Mouse (Mus musculus) adrenal gland, postnatal 14 days (tissue): ENCODE measurements around the gene Dgke. TPM values are rescaled to one million over a fixed set of nuclear protein-coding genes. Genes with fewer than 3 reads are reported as not detected.
"Not testable (repeated sequence)": the region's sequence is repeated elsewhere in the genome, so short reads cannot be mapped to it uniquely, and the experiment has no call there.

Experiments used
- DNase-seq: peaks from one replicate; pipeline ENCODE4 v3.0.0; 2021; ENCODE audit warnings: mixed read lengths
- total RNA-seq: library from RNA; stranded (reverse); gene quantifications from 2 replicates; pipeline ENCODE4 v1.2.3, GENCODE M21; 2021

Gene Dgke
- total RNA-seq, 1 experiment from 2014 or later = 15.0 TPM

GRCm38 (mm10) chr11:89002621-89003020 lies 64.0 kb downstream of the Dgke start:
- DNase-seq = peak; percentile 32

- DNase-seq = no peak
Measured at GRCm38 (mm10) chr11:89002068-89002467, 64.6 kb downstream of the Dgke start.

GRCm38 (mm10) chr11:89001569-89001968 lies 65.1 kb downstream of the Dgke start:
- no peak for DNase-seq

DNA sequence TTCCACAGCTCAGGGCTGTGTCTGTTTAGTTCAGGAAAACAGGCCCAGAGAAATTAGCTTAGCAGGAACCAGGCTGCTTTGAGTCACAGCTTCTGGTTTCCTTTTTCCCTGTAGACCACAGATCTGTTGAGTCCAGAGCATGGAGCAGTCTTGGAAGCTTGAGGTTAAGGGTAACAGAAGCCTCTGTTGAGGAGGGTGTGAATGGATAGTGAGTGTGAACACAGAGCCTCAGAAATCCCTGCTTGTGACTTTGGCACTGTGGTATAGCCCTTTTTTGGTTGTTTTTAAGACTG lies 66.2 kb downstream of the Dgke start:
- peak; percentile 25 for DNase-seq

GRCm38 (mm10) chr11:88999723-89000526 lies 66.7 kb downstream of the Dgke start:
- DNase-seq = peak; percentile 43

GRCm38 (mm10) chr11:88998974-88999722 lies 67.5 kb downstream of the Dgke start, which contains the start of gene Trim25:
TSS of gene Trim25 (plus strand) at chr11:88999376.
- DNase-seq = peak; percentile 96

DNA sequence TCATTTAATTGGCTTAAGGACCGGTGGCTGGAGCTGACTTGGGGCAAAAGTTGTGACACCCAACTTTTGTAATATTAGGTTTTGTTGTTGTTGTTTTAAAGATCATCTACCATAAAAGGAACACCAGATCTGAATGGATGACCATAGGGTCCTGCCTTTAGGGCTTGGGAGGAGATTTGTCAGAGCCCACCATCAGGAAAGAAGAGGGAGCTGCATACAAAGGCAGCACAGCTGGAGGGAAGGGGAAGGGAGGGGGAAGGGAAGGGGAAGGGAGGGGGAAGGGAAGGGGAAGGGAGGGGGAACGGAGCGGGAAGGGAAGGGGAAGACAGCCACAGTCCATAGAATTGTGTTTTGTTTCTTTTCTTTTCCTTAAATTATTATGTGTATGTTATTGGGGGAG lies 68.2 kb downstream of the Dgke start:
- DNase-seq = no peak

DNA sequence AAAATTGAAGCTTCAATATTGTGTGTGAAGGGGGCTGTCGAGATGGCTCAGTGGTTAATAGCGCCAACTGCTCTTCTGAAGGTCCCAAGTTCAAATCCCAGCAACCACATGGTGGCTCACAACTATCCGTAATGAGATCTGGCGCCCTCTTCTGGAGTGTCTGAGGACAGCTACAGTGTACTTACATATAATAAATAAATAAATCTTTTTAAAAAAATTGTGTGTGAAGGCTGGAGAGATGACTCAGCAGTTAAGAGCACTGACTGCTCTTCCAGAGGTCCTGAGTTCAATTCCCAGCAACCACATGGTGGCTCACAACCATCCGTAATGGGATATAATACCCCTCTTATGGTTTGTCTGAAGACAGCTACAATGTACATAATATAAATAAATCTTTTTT lies 69.3 kb downstream of the Dgke start:
- DNase-seq = not testable (repeated sequence)

DNA sequence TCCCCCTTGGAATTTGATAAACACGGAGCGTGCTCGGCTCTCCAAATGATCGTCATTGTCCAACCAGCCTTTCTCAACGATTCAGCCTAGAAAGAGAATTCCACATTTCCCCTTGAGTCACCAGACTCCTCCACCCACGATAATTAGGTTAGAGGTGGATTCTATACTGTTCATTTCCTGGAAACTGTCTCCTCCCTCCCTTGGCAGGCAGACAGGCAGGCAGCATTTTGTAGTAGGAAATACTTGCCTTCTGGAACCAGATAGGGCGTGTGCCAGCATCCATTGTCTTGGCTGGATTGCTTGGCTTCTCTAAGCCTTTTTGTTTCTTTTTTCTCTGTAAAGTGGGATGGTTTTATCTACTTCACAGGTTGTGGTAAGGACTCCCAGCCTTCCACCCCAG lies 70.2 kb downstream of the Dgke start:
- no peak for DNase-seq

GRCm38 (mm10) chr11:88995616-88996015 lies 71.0 kb downstream of the Dgke start:
- no peak for DNase-seq

GRCm38 (mm10) chr11:88994492-88994891 lies 72.2 kb downstream of the Dgke start:
- DNase-seq = no peak

DNA sequence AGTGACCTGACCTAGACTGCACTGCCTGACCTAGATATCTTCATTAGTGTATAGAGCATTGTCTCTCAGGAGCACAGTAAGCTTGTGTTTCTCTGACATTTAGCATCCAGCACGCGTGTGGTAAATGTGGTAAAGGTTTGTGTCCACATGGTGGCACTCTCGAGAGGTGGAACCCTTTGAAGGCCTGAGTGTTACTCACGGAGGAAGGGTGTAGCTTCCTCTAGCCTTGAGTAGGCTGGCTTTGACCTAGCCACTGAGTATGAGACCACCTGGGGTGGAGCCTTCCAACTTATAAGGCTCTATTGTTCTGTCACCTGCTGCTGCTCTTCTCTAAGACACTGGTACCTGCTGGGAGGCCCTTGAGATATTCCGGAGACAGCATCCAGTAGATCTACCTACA lies 73.0 kb downstream of the Dgke start:
- peak; percentile 85 for DNase-seq

DNA sequence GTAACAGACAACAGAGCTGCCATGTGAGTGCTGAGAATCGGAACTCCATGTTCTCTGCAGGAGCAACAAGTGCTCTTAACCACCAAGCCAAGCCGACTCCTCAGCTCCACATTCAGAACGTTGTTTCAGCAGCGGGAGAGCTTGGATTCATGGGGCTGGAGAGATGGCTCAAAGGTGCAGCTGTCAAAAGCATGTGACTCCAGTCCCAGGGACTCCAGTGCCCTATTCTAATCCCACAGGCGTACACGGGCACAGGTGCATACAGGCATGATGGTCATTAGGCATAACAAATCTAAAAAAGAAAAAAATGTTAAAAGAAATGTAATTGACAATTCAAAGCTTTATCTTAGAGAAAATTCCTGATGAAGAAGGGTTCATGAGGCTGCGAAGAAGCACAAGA lies 73.5 kb downstream of the Dgke start:
- DNase-seq = no peak

GRCm38 (mm10) chr11:88989530-88989929 lies 77.1 kb downstream of the Dgke start:
- peak; percentile 18 for DNase-seq

DNA sequence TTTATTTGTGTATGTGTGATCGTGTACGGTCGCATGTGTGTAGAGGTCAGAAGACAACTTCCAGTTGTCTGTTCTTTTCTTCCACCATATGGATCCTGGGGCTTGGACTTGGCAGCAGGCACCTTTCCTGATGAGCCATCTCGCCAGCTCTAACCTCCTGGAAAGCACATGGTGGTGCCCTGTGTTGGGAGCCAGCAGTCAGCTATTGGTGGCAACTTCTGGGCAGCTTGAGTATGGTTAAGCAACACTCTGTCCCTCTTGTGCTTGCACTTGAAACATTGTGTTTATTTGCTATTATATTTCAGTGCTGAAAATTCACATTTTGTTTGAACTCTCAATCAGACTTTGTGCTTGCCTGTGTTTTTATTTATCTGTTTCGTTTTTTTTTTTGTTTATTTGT lies 77.7 kb downstream of the Dgke start:
- peak; percentile 30 for DNase-seq

- DNase-seq = no peak
Measured at GRCm38 (mm10) chr11:88986616-88987015, 80.0 kb downstream of the Dgke start.

Other genes with a start within 250 kb of the Dgke start
- gene Akap1, start 202.3 kb downstream of the Dgke start, total RNA-seq = 128 and 149 TPM in 2 replicates
- gene Scpep1, start 111.4 kb downstream of the Dgke start, total RNA-seq = 129 and 141 TPM in 2 replicates
- not detected in 2 replicates for gene Elobl, start 99.9 kb downstream of the Dgke start, total RNA-seq
- 8.6 and 11.2 TPM in 2 replicates for gene Coil, start 96.6 kb downstream of the Dgke start, total RNA-seq
- 102 and 115 TPM in 2 replicates for gene Trim25, start 67.5 kb downstream of the Dgke start, total RNA-seq
- gene Gm525, start 7.0 kb upstream of the Dgke start, total RNA-seq = not detected in 2 replicates
- 0.64 and 0.85 TPM in 2 replicates for gene Nog, start 235.5 kb upstream of the Dgke start, total RNA-seq